Mouse (Mus musculus) cortical plate, adult 2 months (tissue): ENCODE measurements around the gene Ntmt1.

ENCODE experiments used
- CTCF ChIP-seq: fragments of 200-500 bp; IDR thresholded peaks from 2 replicates; pipeline ENCODE4 v1.5.1; 2011; ENCODE audit warnings: mild to moderate bottlenecking, control low read depth, low read length; ENCODE audit not compliant: insufficient read depth; ENCODE audit errors: extremely low read depth
- POLR2A ChIP-seq: fragments of 200-500 bp; IDR thresholded peaks from 2 replicates; pipeline ENCODE4 v1.6.1; 2011; ENCODE audit warnings: mild to moderate bottlenecking, low read length, control low read depth; ENCODE audit not compliant: insufficient read depth; ENCODE audit errors: extremely low read depth

GRCm38 (mm10) chr2:30771368-30771805 is 36.2 kb upstream of the Ntmt1 start:
- TF ChIP-seq CTCF (no peak), POLR2A (no peak)
